Mouse (Mus musculus): ENCODE data around the gene Dbnl.

The Dbnl gene

DNA sequence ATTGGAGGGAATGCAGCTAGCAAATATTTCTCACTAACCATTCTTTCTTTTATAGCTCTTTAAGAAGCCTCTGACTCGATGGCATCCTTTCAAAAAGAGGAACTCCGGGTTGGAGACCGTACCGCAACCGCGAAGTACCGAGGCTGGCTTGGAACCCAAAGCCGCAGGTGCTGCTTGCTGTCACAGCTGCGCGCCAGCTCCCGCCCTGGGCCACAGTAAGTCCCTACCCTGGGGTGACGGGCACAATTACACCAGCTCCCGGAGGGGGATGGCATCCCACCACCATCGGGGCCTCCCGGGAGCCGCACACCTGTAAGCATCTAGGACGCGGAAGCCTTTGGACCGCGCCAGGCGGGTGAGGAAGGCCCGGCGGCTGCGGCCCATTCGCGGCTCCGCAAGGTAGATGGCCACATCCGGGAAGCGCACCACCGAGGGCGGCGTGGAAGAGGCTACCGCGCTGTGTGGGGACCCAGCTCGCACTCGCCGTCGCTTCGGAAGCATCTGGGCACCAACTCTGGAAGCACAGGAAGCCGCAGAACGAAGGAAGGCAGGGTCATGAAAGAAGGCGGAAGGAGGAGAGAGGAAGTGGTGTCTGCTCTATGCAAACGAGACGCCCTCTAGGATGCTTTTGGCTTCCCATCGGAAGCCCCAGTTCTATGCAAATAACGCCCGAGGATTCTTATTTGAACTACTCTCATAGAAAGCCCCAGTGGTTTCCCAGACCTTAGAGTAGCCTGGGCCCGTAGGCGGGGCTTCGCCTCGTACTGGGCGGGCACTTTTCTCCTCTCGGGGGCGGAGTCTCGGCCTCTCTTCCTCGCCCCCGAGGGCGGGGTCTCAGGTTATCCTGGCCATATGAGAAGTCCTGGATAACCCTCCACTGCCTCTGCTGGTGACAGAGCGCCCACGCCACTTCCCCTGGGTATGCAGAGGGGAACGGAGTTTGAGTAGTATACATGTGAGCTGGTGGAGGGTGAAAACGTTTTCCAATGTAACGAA, 49.3 kb downstream of the Dbnl start, which contains the start of gene Polm:
Gene Polm (minus strand): TSS at position 766 of the 996 bp plus-strand sequence.
- DNase-seq = peak; percentile 89 to 93

DNA sequence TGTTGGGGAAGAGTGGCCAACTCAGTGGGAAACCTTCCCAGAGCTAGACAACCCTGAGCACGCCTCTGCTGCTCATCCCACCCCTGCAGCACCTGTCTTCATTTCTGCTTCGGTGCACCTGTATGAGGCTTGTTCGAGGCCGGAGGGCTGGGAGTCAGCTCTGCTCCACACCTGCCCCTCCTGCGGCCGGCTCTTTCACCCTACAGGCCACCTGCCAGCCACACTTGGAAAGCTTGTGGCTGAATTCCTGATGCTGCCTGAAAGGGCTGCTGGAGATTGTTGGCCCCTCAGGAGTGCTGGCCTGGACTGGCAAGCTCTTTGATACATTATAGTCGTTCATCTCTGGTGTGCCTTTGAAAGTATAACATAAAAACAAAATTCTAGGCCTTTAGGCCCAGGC, 52.1 kb downstream of the Dbnl start:
- DNase-seq = no peak

DNA sequence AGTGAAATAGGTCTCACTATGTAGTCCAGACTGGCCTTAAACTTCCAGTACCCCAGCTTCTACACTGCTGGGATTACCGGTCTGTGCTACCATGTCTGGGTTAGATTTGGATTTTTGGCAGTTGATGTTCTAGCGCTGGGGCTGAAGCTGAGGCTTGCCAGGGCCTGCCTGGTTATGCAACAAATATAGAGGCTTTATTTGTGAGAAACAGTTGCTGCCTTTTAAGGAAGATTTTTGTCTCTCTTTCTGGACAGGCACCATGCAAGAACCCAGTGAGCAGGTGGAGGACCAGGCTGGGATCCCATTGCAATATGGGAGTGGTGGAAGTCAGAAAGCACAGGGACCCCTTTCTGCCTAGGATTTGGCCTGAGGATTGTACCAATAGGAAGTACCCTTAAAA, 53.5 kb downstream of the Dbnl start:
- DNase-seq = no peak

DNA sequence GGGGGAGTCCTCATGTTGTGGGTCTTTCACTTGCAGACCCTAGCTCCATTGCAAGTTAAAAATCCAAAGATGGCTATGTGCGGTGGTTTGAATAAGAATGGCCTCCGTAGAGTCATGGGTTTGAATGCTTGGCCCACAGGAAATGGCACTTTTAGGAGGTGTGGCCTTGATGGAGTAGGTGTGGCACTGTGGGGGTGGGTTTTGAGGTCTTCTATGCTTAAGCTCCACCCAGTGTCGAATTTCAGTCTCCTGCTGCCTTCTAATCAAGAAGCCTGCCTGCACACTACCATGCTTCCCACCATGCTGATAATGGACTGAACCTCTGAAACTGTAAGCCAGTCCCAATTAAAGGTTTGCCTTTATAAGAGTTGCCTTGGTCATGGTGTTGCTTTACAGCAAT, 54.8 kb downstream of the Dbnl start:
- no peak for DNase-seq

DNA sequence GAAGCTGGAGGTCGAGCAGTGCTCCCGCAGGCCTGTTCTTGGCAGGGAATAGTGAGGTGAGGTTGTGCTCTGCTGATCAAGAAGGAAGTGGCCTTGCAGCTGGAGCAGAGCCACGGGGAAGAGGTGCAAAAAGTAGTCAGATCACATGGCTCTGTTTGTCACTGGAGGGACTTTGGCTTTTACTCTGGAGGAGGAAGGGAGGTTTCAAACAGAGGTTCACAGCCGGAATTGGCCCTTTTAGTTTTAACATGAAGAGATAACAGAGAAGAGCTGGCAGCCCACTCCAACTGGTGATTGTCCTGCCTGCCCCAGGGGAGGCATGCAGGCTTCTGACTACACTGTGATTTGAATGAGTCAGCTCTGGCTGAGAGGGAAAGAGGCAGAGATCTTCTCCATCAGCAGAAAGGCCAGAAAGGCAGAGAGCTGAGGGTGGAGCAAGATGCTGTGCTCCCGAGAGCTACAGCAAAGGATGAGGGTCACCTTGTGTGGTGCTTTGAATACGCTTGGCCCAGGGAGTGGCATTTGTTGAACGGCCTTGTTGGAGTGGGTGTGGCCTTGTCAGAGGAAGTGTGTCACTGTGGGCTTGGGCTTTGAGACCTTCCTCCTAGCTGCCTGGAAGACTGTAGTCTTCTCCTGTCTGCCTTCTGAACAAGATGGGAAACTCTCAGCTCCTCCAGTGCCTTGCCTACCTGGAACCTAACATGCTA, 58.5 kb downstream of the Dbnl start:
- DNase-seq = no peak

DNA sequence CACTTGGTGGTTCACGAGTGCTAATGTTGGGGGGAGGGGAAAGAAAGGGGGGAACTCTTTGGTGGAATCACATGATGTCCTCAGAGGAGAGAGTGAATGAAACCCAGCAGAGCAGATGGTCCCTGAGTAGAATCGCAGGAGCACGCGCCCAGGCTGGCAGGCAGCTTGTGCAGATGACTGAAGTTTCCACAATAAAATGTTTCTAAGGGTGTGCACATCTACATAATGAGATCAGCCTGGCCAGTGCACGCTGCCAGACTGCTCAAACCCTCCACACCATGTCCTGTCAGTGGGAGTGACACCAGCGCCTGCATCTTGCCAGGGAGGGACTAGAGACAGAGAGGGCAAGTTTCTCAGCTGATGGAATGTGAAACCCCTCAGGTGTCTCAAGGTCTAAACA, 60.5 kb downstream of the Dbnl start:
- no peak for DNase-seq

DNA sequence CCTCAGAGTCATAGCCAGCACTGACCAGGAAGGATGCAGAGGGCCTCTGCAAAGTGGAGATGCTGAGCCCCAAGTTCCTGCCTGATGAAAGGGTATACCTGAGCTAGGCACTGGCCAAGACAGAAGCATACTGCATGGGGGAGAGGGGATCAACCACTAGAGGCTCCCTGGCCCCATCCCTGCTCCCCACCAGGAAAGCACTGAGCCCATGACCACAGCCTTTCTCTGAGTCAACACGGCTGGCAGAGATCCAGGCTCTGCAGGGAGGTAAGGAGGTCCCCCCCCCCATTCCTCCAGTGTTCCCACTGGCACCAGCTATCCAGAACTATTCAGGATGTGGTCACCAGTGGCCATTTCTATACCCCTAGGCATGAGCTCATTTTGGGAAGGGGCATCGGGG, 61.0 kb downstream of the Dbnl start:
- DNase-seq = no peak

DNA sequence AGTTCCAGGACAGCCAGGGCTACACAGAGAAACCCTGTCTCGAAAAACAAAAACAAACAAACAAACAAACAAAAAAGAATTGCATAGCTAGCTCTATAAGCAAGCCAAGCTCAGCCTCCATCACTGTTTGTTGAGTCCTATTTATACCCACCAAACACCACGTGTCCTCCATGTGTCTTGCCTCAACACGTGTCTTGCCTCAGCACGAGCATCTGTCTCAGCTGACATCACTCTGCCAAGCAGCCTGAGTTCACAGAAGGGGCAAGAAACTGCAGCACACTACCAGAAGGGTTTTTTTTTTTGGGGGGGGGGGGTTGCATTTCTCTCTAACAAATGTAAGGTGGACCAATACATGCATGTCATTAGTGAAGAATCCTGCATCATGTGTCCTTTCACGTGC, 62.2 kb downstream of the Dbnl start:
- DNase-seq = no peak

Data from cerebellum, postnatal 36 days (tissue).